Mouse (Mus musculus): ENCODE measurements around the gene Ceacam1. TPM values are rescaled to one million over a fixed set of nuclear protein-coding genes. Genes with fewer than 3 reads are reported as not detected.
"Not testable (repeated sequence)": the region's sequence is repeated elsewhere in the genome, so short reads cannot be mapped to it uniquely, and the experiment has no call there.

Ceacam1 gene
- 1 to 10 TPM; 3.2 to 3.8 TPM for total RNA-seq (2021)
- long read RNA-seq, partial matches to known transcripts, result 2 of 4 reads
- long read RNA-seq, other reads (novel, unspliced or antisense), result 0 of 4 reads

DNA sequence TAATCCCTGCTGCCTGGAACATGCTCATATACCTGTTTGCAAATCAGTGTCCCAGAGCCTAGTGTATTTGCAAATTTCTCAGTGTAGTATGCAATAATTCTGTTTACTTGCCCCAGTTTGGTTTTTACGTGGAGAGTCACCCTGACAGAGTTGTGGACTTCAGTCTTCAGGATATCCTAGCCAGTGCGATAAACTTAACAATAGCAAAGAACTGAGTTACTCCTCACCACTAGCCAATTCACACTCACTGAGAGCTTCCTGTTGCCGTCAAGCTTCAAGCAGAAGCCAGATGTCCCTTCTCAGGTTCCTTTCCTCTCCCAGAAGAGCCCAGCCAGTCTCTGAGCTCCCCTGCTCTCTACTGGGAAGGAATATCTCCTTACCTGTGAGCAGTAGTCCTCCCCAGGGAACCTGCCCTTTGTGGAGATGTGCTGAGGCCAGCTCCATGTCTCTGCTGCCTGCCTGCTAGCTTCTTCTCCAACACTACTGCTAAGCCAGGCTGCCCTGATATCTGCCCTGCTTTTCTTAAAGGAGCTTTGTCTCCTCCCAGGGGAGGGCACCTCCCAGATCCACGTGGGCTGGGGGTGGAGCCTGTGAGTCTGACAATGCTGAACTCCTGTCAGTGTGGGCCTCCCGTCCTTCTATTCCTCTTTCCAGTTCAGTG lies at the start of gene Ceacam1:
Gene Ceacam1 (minus strand): TSS at position 513 of the 661 bp plus-strand sequence.
- peak in 1 of 2 experiments; percentile 21 for DNase-seq (ENCODE audit: low spot score in 2 of 2)

DNA sequence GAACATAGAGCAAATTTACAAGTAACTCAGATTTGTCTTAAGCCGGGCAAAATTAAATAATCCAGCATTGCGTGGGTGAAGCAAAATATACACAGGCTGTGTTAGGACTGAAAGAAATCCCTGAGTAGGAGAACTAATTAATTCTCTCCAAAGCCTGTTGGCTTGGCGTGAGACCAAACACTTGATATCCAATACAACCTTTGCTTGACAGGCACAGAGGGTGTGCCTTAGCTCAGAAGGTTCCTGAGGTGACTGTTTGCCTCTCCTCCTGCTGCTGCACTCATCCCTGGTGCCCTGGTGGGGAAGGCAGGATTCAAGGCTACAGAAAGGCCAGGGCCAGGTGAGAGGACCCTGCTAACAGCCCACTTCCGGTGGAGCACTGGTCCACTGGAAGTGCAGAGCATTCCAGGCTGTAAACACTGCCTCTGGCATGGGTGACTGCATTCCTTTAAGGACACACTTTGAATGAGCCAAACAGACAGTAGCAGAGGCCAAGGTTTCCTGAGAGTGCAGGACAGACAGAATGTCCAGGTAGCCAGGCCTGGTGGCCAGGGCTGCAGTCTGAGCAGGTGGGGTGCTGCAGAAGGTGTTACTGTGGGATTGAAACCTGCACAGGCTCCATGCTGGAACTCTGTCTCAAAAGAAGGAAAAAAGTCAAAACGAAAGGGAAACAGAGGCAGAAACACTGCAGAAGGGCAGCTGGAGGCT lies 38.8 kb upstream of the Ceacam1 start:
- not testable (repeated sequence) for DNase-seq (ENCODE audit: low spot score in 2 of 2)

DNA sequence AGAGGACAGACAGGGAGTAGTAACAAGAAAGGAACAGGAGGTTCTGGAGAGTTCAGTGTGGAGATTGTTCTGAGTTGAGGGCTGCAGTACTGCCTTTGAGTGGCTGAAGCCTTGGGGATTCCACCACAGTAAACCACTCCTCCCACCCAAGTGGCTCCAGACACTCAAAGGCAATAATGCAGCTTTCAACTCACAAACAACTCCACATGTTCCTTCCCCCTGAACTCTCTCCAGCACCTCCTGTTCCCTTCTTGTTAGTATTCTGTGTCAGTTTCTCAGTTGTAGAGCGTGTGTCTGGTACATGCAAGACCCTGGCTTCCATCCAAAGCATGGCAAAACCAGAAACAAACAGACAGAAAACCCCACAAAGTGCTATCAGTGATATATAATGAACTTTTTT lies 38.3 kb upstream of the Ceacam1 start:
- DNase-seq (ENCODE audit: low spot score in 2 of 2), result peak in 1 of 2 experiments; percentile 25

DNA sequence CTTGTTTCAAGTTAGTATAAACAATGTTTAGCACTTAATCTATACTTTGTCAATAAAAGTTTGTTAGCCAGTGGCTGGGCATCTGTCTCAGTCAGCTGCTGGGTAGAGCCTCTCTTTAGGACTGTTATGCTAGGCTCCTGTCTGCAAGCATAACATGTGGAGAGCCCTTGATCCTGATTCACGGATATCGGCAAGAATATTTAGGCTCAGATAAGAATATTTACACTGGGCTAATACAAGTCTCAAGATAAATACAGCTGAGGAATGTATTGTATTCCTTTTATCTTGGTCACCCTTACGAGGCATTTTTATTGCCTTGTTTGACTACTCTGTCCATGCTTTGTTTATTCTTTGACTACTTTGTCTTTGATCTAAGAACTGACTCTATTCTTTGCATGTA lies 32.5 kb upstream of the Ceacam1 start:
- no peak for DNase-seq (ENCODE audit: low spot score in 2 of 2)

DNA sequence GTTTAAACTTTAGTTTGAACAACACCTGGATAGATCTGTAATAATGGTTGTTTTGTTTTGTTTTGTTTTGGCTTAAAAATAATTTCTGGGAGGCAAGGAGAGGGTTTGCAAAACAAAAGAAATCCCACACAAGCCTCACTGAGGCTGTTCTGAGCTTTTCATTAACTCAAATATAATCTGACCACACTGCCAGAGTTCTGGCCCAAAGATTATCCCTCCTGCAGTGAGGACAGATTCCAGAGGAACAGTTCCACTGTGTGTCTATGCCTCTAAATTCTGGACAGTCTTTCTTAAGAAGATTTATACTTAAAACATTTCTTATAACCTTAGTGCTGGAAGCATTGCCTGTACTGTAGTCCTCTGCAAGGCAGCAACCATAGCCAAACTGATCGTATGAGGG lies 17.2 kb upstream of the Ceacam1 start:
- DNase-seq (ENCODE audit: low spot score in 2 of 2), result no peak

DNA sequence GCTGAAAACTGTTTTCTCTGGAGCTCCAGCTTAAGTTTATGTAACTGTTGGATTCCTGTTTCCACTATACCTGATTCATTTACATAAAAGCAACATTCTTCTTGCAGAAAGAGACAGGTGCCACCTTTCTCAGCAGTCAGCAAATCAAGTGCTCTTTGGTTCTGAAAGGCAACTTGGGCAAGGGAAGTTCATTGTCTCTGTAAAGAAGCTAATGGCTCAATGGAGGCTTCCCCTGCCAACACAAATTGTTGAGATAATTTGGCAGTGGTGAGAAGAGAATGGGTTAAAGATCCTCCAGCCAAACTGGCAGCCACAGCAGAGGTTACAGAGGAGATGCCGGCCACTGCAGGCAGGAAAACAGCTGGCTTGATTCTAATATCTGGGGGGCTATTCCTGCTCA lies 13.3 kb upstream of the Ceacam1 start:
- DNase-seq (ENCODE audit: low spot score in 2 of 2), result not testable (repeated sequence)

DNA sequence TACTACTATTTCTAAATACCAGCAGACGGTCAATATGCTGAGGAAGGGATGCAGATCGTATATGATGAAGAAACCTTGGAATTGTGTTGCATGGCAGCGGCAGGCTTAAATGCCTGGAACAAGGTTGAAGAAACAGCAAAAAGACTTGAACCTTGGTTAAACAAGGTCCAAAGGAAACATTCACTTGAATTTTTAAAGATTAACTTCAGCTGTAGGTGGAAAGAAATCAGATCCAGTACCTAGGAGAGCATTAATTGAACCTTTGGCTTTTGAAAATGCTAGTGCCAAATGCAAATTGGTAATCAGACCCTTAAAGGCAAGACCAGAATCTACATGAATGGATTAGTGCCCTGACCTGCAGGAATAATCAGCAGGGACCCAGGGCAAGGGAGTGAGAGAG lies 12.0 kb upstream of the Ceacam1 start:
- not testable (repeated sequence) for DNase-seq (ENCODE audit: low spot score in 2 of 2)

DNA sequence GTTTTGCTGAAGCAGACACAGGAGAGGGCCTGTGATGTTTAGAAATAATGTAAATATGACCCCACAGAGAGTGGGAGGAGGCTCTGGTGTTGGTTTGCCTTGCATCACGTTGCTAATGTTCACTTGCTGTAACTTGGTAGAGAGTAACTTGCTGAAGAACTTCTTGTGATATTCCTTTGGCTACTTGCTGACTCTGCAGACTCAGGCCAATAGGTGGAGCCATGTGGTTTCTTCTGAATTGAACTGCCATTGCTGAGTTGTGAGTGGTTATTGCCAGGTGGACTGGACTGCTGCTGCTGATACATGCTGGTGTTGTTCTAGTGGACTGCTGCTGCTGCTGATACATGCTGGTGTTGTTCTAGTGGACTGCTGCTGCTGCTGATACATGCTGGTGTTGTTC lies 8.8 kb upstream of the Ceacam1 start:
- peak in 1 of 2 experiments; percentile 48 for DNase-seq (ENCODE audit: low spot score in 2 of 2)

DNA sequence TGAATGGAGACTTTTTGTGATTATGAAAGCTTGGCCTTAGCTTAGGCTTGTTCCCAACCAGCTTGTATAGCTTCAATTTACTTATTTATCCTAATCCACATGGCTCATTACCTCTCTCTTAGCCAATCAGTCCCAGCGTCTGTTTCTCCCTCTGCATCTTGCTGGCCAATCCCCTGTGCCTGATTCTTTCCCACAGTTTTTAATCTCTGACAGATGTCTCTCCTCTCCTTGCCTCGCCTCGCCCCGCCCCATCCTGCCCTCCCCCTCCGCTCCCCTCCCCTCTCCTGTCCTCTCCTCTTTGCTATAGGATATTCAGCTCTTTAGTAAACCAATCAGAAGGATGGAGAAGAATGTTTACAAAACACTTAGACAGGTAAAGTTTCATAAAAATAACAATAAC lies 7.7 kb upstream of the Ceacam1 start:
- DNase-seq (ENCODE audit: low spot score in 2 of 2), result no peak

DNA sequence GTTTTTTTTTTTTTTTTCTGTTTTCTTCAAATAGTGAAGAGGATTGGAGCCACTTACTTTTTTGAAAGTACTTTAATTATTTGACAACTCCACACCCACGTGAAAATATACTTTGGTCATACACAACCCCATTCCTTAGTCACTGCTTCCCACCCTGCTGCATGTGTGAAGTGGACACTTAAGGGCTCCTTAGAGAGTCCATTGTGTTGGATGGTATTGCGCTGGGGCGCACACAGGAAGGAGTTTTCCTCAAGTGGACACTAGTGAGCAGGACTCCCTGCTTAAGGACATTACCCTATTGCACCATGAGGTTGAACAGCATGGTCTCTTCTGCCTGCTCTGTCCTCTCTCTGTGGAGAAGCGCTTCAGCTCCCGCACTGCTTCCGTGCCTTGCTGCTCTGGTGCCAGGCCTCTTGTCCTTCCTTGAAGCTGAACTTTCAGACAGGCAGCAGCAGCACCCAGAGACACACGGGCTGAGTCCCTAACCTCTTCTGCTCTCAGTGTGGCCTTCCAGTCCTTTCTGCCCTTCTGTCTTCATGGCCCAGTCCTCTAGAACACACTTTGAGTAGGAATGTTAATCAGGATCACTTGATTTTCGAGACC lies 5.8 kb upstream of the Ceacam1 start:
- DNase-seq (ENCODE audit: low spot score in 2 of 2), result no peak

DNA sequence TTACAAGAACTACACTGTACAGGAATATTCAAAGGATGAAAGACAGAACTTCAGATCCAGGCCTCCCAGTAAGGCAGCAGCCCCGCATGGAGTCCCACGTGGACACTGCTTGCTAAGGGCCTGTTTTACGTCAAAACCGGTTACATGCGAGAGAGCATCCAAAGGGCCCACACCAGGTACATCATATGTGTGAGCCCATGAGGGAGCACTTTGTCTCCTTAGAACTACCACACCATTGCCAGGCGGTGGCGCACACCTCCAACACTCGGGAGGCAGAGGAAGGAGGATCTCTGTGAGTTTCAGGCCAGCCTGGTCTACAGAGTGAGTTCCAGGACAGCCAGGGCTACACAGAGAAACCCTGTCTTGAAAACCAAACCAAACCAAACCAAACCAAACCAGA lies 3.4 kb upstream of the Ceacam1 start:
- not testable (repeated sequence) for DNase-seq (ENCODE audit: low spot score in 2 of 2)

DNA sequence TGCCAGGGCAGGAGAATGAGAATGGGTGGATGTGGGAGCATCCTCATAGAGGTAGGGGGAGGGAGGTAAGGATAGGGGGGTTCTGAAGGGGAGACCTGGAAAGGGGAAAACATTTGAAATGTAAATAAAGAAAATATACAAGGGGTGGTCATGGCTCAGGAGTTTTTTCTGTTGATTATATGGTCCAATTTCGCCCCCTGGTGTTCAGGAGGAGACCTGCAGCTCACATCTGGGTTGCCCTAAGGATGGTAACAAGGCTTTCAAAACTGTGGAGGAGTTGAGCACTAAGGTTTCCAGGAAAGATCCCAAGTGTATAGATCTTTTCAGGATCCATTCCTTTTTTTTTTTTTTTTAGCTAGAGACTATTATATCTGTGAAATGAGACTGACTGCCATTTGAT lies 2.0 kb upstream of the Ceacam1 start:
- DNase-seq (ENCODE audit: low spot score in 2 of 2), result peak in 1 of 2 experiments; percentile 69

DNA sequence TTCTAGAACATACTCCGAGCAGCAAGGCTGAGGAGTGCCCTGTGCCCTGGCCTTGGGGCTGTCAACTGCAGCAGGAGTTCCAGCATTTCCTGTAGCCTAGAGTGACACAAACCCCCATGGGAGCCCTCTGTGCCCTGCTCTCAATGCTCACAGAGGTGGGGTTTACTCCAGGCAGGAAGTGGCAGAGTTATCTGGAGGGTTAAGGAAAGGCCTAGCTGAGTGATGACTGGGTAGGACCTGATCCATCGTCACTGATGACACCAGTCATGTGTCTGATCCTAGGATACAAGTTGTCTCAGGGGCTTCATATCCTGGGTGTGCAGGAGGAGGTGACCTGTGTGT lies 320 bp upstream of the Ceacam1 start:
- not testable (repeated sequence) for DNase-seq (ENCODE audit: low spot score in 2 of 2)

DNA sequence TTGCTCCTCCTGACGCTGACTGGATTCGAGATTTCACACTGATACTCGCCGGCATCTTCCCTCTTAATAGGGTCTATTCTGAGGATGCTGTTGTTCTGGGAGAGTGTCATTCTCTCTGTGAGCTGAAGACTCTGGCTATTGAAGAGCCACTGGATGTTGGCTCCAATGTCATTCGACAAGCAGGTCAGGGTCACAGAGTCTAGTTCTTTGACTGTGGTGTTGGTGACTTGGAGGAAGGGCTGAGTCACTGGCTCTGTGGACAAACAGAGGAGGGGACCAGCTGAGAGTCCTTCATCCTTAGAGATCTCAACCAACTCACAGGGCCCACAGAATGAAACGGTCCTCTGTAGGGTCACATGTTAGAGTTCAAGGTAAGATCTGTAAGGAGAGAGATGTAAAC lies 5.6 kb downstream of the Ceacam1 start:
- not testable (repeated sequence) for DNase-seq (ENCODE audit: low spot score in 2 of 2)

DNA sequence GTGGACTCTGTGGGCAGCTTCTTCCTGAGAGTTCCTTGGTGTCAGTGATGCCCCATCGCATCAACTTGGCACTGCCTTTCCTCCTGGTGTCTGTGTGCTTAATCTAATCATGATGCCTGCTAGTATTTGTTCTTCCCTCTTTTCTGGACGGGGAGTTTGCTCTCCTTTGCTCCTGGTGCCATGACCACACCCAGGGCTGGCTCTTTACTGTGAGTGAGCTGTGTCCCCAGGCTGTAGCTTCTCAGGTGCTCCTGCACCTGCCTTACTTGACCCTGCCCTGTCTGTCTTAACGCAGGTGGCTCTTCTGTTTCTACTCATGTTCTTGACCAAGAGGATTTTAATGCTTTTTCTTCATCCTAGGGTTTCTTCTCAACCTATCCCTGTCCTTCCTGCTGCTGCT lies 11.8 kb downstream of the Ceacam1 start:
- not testable (repeated sequence) for DNase-seq (ENCODE audit: low spot score in 2 of 2)

DNA sequence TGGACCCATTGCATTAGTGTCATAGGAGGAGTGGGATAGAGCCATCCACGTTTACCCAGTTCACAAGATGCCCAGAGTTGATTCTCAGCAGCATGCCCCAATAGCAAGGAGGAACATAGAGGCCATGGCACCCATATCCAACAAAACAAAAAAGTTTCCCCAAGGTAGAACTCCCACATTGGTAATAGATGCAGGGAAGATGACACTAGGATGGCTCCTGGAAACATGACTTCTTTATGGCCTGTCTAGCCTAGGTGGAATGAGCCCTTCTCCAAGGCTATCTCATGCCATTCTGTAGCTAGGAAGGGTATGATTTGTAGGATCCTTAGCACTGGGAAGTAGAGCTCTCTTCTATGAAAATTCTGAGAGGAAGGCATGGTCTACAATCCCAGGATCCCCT lies 12.4 kb downstream of the Ceacam1 start:
- DNase-seq (ENCODE audit: low spot score in 2 of 2), result no peak

DNA sequence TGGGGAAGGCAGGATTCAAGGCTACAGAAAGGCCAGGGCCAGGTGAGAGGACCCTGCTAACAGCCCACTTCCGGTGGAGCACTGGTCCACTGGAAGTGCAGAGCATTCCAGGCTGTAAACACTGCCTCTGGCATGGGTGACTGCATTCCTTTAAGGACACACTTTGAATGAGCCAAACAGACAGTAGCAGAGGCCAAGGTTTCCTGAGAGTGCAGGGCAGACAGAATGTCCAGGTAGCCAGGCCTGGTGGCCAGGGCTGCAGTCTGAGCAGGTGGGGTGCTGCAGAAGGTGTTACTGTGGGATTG lies 15.4 kb downstream of the Ceacam1 start:
- not testable (repeated sequence) for DNase-seq (ENCODE audit: low spot score in 2 of 2)

DNA sequence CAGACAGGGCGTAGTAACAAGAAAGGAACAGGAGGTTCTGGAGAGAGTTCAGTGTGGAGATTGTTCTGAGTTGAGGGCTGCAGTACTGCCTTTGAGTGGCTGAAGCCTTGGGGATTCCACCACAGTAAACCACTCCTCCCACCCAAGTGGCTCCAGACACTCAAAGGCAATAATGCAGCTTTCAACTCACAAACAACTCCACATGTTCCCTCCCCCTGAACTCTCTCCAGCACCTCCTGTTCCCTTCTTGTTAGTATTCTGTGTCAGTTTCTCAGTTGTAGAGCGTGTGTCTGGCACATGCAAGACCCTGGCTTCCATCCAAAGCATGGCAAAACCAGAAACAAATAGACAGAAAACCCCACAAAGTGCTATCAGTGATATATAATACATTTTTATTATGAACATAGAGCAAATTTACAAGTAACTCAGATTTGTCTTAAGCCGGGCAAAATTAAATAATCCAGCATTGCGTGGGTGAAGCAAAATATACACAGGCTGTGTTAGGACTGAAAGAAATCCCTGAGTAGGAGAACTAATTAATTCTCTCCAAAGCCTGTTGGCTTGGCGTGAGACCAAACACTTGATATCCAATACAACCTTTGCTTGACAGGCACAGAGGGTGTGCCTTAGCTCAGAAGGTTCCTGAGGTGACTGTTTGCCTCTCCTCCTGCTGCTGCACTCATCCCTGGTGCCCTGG lies 15.9 kb downstream of the Ceacam1 start:
- peak; percentile 46 to 81 for DNase-seq (ENCODE audit: low spot score in 2 of 2)

DNA sequence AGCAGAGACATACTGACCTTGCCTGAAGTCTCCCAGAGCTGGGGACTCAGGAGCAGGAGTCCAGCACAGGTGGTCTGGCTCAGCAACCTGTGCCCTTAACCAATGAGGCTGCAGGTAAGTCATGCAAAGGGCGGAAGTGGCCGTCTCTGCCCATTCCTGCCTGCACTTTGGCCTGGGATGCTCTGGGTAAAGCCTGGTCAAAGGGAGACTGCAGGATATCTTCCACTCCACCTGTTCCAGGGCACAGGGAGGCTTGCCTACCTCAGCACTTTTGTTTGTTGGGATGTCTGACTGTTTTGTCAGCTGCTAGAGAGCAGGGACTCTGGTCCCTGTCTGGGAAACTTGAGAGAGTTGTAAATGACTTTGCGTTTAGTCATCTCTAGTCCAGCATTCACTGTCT lies 25.3 kb downstream of the Ceacam1 start:
- DNase-seq (ENCODE audit: low spot score in 2 of 2), result no peak

DNA sequence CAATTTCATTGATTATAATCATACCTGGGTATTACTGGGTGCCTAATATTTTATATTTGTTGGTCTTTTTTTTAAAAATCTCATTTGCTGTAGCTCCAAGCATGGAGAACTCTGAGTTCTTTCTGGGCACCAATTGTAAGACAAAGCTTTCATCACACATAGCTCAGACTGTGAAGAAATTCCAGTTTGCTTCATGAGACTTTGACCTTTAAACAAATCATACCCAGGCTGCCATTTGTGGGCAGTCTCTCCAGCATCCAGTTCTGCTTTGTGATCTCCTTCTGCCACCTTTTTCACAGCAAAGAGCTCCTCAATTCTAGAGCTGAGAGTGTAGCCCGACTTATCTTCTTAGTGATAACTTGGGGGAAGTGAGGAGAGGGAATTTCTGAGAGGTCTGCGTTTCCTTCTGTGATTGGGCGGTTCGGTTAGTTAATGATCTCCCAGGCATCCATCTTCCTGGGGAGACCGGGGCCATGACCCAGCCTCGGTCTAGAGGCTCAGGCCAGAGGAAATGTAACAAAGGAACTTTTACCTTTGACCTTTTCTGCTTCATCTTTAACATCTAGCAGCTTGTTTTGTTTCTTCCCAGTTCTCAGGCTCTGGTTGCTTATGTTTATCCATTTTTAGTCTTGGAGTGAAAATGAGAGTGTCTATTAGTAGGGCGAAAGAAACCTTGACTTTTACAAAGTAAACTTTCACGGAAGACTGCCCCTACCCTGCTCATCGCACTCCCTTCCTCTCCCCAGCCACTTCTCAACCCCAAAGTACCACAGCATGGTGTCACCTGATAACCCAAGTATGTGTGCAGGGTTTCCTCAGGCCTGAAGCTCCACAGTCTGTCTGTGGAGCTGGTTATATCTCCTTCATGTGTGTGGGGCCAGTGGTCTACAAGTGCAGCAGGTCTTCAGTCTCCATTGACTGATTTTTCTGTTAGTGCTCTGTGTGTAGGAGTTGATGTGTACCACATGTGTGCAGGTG lies 27.2 kb downstream of the Ceacam1 start:
- DNase-seq (ENCODE audit: low spot score in 2 of 2), result no peak

DNA sequence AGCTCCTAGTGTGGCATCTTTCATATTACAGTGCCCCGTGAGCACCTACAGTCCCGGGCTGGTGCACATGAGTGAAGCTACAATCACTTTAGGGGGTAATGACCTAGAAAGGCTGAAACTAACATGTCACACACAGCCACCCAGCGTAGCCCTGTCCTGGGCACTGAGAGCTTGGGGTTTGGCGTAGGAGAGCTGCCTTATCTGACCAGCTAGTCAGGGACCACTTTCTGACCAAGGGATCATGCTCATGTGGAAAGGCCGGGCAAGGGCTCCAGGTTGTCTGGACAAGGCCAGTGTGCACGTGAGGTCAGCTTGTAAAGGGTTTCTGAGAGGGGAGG lies 36.6 kb downstream of the Ceacam1 start:
- DNase-seq (ENCODE audit: low spot score in 2 of 2), result no peak
